Mouse (Mus musculus): ENCODE data around the gene Abhd13. TPM values are rescaled to one million over a fixed set of nuclear protein-coding genes. Genes with fewer than 3 reads are reported as not detected.

Abhd13 gene
- total and polyA plus RNA-seq, 2 experiments from 2014 or later: 12.3 to 21.3 TPM

DNA sequence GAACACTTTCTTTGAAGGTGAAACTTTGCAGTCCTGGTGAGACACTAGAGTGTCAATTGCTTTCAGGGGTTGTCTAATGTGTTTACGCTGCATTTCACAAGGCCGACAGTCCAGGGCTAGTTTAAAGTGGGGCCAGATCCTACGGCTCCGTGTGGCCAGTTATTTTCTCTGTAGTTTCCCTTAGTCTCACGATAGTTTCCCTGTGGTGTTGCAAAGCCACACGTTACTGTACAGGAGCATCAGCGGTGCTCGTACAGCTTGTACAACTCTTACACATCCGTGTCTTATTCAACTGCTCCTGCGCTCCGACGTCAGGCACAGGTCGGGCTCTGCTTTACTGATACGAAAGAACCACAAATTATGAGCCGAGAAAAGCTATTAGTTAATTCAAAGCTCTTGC, 491 bp upstream of the Abhd13 start:
- peaks cover 15% of the 10 kb centered on the region for H3K36me3 ChIP-seq (ENCODE audit: insufficient read depth, low read length)
- peak overlapping the region; percentile 87 for H3K4me2 ChIP-seq (ENCODE audit: low read depth, low read length, poor library complexity, severe bottlenecking)
- no peaks in the 10 kb centered on the region for H3K27me3 ChIP-seq (ENCODE audit: insufficient read depth, low read length)
- no peaks in the 10 kb centered on the region for H3K9me3 ChIP-seq (ENCODE audit: low read length)
- H3K4me1 ChIP-seq (ENCODE audit: insufficient read depth, low read length): peaks cover 19% of the 10 kb centered on the region
- no peak overlapping the region for H3K9ac ChIP-seq (replicated peaks; ENCODE audit: low read length, poor library complexity, severe bottlenecking)
- peak overlapping the region; percentile 64 for H3K4me3 ChIP-seq (ENCODE audit: low read depth, low read length)
- no peak overlapping the region for H3K27ac ChIP-seq (ENCODE audit: low read depth, low read length)
- ATAC-seq (ENCODE audit: low FRiP score): no peak
- WGBS: 53% methylated on average over 15 of the region's 15 CpGs
- no peak for TF ChIP-seq CTCF (IDR thresholded peaks at IDR 0.05)
- no peak for DNase-seq (ENCODE audit: low spot score)

DNA sequence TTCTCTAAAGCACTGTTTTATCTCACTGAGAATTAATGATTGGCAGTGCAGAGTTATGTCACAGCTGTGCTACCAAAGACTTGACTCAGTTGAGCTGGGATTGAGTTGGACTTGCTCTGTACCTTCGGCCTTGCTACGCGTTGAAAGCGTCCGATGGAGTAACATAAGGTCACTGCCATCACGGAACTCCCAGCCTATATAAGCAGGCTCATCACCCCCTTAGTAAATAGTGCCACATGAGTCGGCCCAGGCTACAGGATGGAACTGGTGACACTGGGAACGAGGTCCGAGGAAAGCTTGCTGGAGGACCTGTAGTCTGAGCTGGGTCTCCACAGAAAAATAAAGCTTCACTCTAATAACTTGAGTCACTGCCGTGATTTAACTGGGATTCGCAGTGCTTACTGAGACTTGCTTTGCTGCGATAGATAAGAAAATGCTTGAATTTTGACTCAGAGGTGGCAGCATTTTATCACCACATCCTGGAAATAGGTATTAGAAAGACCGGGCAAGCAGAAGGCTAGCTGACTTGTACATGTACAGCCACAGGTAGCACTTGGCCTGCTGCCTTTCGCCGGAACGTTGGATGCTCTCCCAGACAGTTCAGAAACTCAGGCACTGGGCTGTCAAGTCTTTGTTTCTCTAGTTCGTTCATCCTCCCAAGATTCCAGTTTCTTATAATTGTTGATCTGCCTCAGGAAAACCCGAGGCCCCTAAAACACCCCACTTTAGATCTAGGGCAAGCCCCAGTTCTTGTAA, 1.1 kb downstream of the Abhd13 start:
- Histone ChIP-seq H3K36me3 (ENCODE audit: insufficient read depth, low read length) (peaks cover 3% of the 10 kb centered on the region; the same call in 1 of the 2 replicates), H3K4me2 (ENCODE audit: low read depth, low read length, poor library complexity, severe bottlenecking) (peak overlapping the region; percentile 87), H3K4me3 (ENCODE audit: low read depth, low read length) (peak overlapping the region; percentile 64), H3K9ac (replicated peaks; ENCODE audit: low read length, poor library complexity, severe bottlenecking) (peak overlapping the region; percentile 73), H3K27ac (ENCODE audit: low read depth, low read length) (no peak overlapping the region), H3K27me3 (ENCODE audit: insufficient read depth, low read length) (no peaks in the 10 kb centered on the region), H3K9me3 (ENCODE audit: low read length) (no peaks in the 10 kb centered on the region), H3K4me1 (ENCODE audit: insufficient read depth, low read length) (peaks cover 19% of the 10 kb centered on the region)
- ATAC-seq (ENCODE audit: low FRiP score) (no peak), DNase-seq (ENCODE audit: low spot score) (no peak)
- TF ChIP-seq CTCF (IDR thresholded peaks at IDR 0.05): no peak
- WGBS: 58% methylated on average over 18 of the region's 18 CpGs

- Histone ChIP-seq H3K4me1 (ENCODE audit: insufficient read depth, low read length) (peaks cover 19% of the 10 kb centered on the region), H3K36me3 (ENCODE audit: insufficient read depth, low read length) (peaks cover 3% of the 10 kb centered on the region; the same call in 1 of the 2 replicates), H3K27me3 (ENCODE audit: insufficient read depth, low read length) (no peaks in the 10 kb centered on the region), H3K4me2 (ENCODE audit: low read depth, low read length, poor library complexity, severe bottlenecking) (no peak overlapping the region), H3K4me3 (ENCODE audit: low read depth, low read length) (no peak overlapping the region), H3K27ac (ENCODE audit: low read depth, low read length) (no peak overlapping the region), H3K9ac (replicated peaks; ENCODE audit: low read length, poor library complexity, severe bottlenecking) (no peak overlapping the region), H3K9me3 (ENCODE audit: low read length) (no peaks in the 10 kb centered on the region)
- ATAC-seq (ENCODE audit: low FRiP score): no peak
- no peak for TF ChIP-seq CTCF (IDR thresholded peaks at IDR 0.05)
- 82% methylated on average over 1 of the region's 1 CpGs for WGBS
- DNase-seq (ENCODE audit: low spot score): no peak
These were observed 2.2 kb downstream of the Abhd13 start for GRCm38 (mm10) chr8:9979746-9980145.

GRCm38 (mm10) chr8:9980188-9980587, 2.7 kb downstream of the Abhd13 start:
- Histone ChIP-seq H3K9me3 (ENCODE audit: low read length) (no peaks in the 10 kb centered on the region), H3K36me3 (ENCODE audit: insufficient read depth, low read length) (peaks cover 3% of the 10 kb centered on the region; the same call in 1 of the 2 replicates), H3K4me2 (ENCODE audit: low read depth, low read length, poor library complexity, severe bottlenecking) (no peak overlapping the region), H3K9ac (replicated peaks; ENCODE audit: low read length, poor library complexity, severe bottlenecking) (no peak overlapping the region), H3K27me3 (ENCODE audit: insufficient read depth, low read length) (no peaks in the 10 kb centered on the region), H3K27ac (ENCODE audit: low read depth, low read length) (no peak overlapping the region), H3K4me3 (ENCODE audit: low read depth, low read length) (no peak overlapping the region), H3K4me1 (ENCODE audit: insufficient read depth, low read length) (peaks cover 17% of the 10 kb centered on the region)
- no peak for ATAC-seq (ENCODE audit: low FRiP score)
- no peak for TF ChIP-seq CTCF (IDR thresholded peaks at IDR 0.05)
- DNase-seq (ENCODE audit: low spot score): no peak

- ATAC-seq (ENCODE audit: low FRiP score) (no peak), DNase-seq (ENCODE audit: low spot score) (no peak)
- TF ChIP-seq CTCF (IDR thresholded peaks at IDR 0.05): no peak
- 86% methylated on average over 7 of the region's 7 CpGs for WGBS
- Histone ChIP-seq H3K9ac (replicated peaks; ENCODE audit: low read length, poor library complexity, severe bottlenecking) (no peak overlapping the region), H3K36me3 (ENCODE audit: insufficient read depth, low read length) (no peaks in the 10 kb centered on the region), H3K4me1 (ENCODE audit: insufficient read depth, low read length) (no peaks in the 10 kb centered on the region), H3K27me3 (ENCODE audit: insufficient read depth, low read length) (no peaks in the 10 kb centered on the region; the same call in 1 of the 2 replicates), H3K9me3 (ENCODE audit: low read length) (no peaks in the 10 kb centered on the region), H3K4me3 (ENCODE audit: low read depth, low read length) (no peak overlapping the region), H3K27ac (ENCODE audit: low read depth, low read length) (no peak overlapping the region), H3K4me2 (ENCODE audit: low read depth, low read length, poor library complexity, severe bottlenecking) (no peak overlapping the region)
These were observed 26.6 kb downstream of the Abhd13 start for GRCm38 (mm10) chr8:10004115-10004514.

- WGBS: 82% methylated on average over 16 of the region's 16 CpGs
These were observed 28.9 kb downstream of the Abhd13 start, which contains the start of gene Tnfsf13b for GRCm38 (mm10) chr8:10006156-10006985. Gene Tnfsf13b (plus strand): TSS chr8:10006467.

More at GRCm38 (mm10) chr8:10006156-10006985, 28.9 kb downstream of the Abhd13 start, which contains the start of gene Tnfsf13b:
- Histone ChIP-seq H3K4me2 (ENCODE audit: low read depth, low read length, poor library complexity, severe bottlenecking) (peak within 1 kb of the TSS; percentile 67), H3K36me3 (ENCODE audit: insufficient read depth, low read length) (no peaks in the 10 kb centered on the region), H3K9ac (replicated peaks; ENCODE audit: low read length, poor library complexity, severe bottlenecking) (peak within 1 kb of the TSS; percentile 34), H3K4me1 (ENCODE audit: insufficient read depth, low read length) (no peaks in the 10 kb centered on the region), H3K27me3 (ENCODE audit: insufficient read depth, low read length) (no peaks in the 10 kb centered on the region; the same call in 1 of the 2 replicates), H3K27ac (ENCODE audit: low read depth, low read length) (no peak within 1 kb of the TSS), H3K4me3 (ENCODE audit: low read depth, low read length) (peak within 1 kb of the TSS; percentile 36), H3K9me3 (ENCODE audit: low read length) (no peaks in the 10 kb centered on the region)
- DNase-seq (ENCODE audit: low spot score) (no peak), ATAC-seq (ENCODE audit: low FRiP score) (no peak)
- TF ChIP-seq CTCF (IDR thresholded peaks at IDR 0.05): no peak

Data from midbrain, postnatal 0 days (tissue).